Comparison of ENCODE assay signal across 8 mouse cellular contexts in the genomic region with DNA sequence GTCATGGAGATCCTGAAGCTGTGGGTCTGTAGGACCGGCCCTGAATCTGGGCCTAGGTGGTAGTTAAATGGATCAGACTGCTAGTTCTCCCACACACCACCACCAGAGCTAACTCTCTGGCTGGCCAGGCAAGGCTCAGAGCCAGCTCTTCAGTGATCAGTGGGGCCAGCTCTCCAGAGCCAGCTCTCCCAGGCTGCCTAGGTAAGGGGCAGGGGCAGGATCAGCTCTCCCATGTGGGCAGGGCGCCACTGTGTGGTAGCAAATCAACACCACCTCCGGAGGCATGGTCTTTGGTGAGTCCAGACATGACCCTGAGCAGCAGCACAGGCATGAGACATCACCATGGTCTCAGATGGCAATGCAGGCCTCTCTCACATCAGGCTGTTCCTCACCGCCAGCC. TPM values are rescaled to one million over a fixed set of nuclear protein-coding genes. Genes with fewer than 3 reads are reported as not detected.
DNase-seq lines count a peak whose midpoint lies in the region; TF ChIP-seq lines count a peak whose summit lies in the region.

No protein-coding gene starts in this region.

- H3K27me3 ChIP-seq in kidney, adult 2 months (replicated peaks; ENCODE audit: control insufficient read depth, insufficient read depth, low read length): no peaks in the 10 kb centered on the region
- no peaks in the 10 kb centered on the region for H3K27me3 ChIP-seq in splenic B cell, adult 2 months (ENCODE audit: control insufficient read depth, insufficient read depth, low read length, poor library complexity, severe bottlenecking)

- no peak for TF ChIP-seq POLR2A in kidney, adult 2 months (IDR thresholded peaks at IDR 0.05; ENCODE audit: low read depth, low read length)

- H3K4me1 ChIP-seq in kidney, adult 2 months (ENCODE audit: control insufficient read depth, insufficient read depth, low read length): no peaks in the 10 kb centered on the region

- peak; percentile 90 for TF ChIP-seq CTCF in kidney, adult 2 months (conservative IDR thresholded peaks at IDR 0.05; ENCODE audit: insufficient read depth, insufficient read length, low read depth, low read length)

- no peak overlapping the region for H3K27ac ChIP-seq in kidney, adult 2 months (ENCODE audit: insufficient read depth, low read depth, low read length)

- no peak overlapping the region for H3K4me3 ChIP-seq in kidney, adult 2 months (ENCODE audit: insufficient read depth, low read depth, low read length)

- DNase-seq in right cerebral cortex, postnatal 4 days: peak; percentile 38
- no peak for DNase-seq in right cerebral cortex, adult 2 months (ENCODE audit: low spot score in 2 of 2)
- DNase-seq in adrenal gland, adult 18-20 months (ENCODE audit: low spot score in 2 of 2): peak; percentile 71 to 76
- DNase-seq in gastrocnemius, postnatal 10 days: peak; percentile 55
- DNase-seq in kidney, adult 2 months: peak; percentile 89
- peak; percentile 72 for DNase-seq in lung, postnatal 14 days
- peak; percentile 76 for DNase-seq in splenic B cell, adult 2 months (ENCODE audit: low read depth, low spot score)
- no peak for DNase-seq in cerebellum, adult 9-10 months

- no peaks in the 10 kb centered on the region for H3K36me3 ChIP-seq in kidney, adult 2 months (ENCODE audit: control insufficient read depth, insufficient read depth, low read length)
- peaks cover 2% of the 10 kb centered on the region; the same call in 1 of the 2 replicates for H3K36me3 ChIP-seq in splenic B cell, adult 2 months (ENCODE audit: control insufficient read depth, insufficient read depth, low read length, poor library complexity, severe bottlenecking)

- WGBS in kidney, adult 2 months: 59% methylated on average over 4 of the region's 4 CpGs

RNA-seq across cellular contexts. Expression of gene Zrsr1, which starts 15.0 kb away (rescaled TPM):
- 10 to 100 TPM; 36.6 to 46.3 TPM for total RNA-seq in adrenal gland, adult 18-20 months (2021)
- 10 to 100 TPM in 1 of 2 experiments, 1 to 10 TPM in 1; 9.7 to 11.4 TPM for total RNA-seq in gastrocnemius, postnatal 10 days (2021)
- polyA plus RNA-seq in kidney, adult 2 months (2012; rRNA removed): 5.9 and 6.1 TPM in 2 replicates

RNA-seq across cellular contexts. Expression of gene Gm28048, which starts 25.1 kb away (rescaled TPM):
- 10 to 100 TPM; 23.9 to 39.5 TPM for total RNA-seq in adrenal gland, adult 18-20 months (2021)
- total RNA-seq in gastrocnemius, postnatal 10 days (2021): 1 to 10 TPM; 3.9 to 5.9 TPM
- polyA plus RNA-seq in kidney, adult 2 months (2012; rRNA removed): 1.4 and 1.7 TPM in 2 replicates

RNA-seq across cellular contexts. Expression of gene Commd1, which starts 25.4 kb away (rescaled TPM):
- 100 to 1,000 TPM in 1 of 2 experiments, 10 to 100 TPM in 1; 93.8 to 103 TPM for total RNA-seq in adrenal gland, adult 18-20 months (2021)
- total RNA-seq in gastrocnemius, postnatal 10 days (2021): 100 to 1,000 TPM; 140 to 151 TPM
- polyA plus RNA-seq in kidney, adult 2 months (2012; rRNA removed): 23.5 and 35.7 TPM in 2 replicates

RNA-seq across cellular contexts. Expression of gene Cct4, which starts 33.5 kb away (rescaled TPM):
- total RNA-seq in adrenal gland, adult 18-20 months (2021): 100 to 1,000 TPM; 218 to 285 TPM
- 100 to 1,000 TPM; 118 to 122 TPM for total RNA-seq in gastrocnemius, postnatal 10 days (2021)
- 109 and 148 TPM in 2 replicates for polyA plus RNA-seq in kidney, adult 2 months (2012; rRNA removed)

RNA-seq across cellular contexts. Expression of gene Fam161a, which starts 50.5 kb away (rescaled TPM):
- total RNA-seq in adrenal gland, adult 18-20 months (2021): 10 to 100 TPM; 30.2 to 46.8 TPM
- total RNA-seq in gastrocnemius, postnatal 10 days (2021): 1 to 10 TPM; 2.7 to 3.3 TPM
- polyA plus RNA-seq in kidney, adult 2 months (2012; rRNA removed): 2.5 and 4.0 TPM in 2 replicates

Comparison
In these comparisons a context has a peak if more than half of its experiments do, and no peak if none do; other contexts are left out.
1. DNase-seq: peak in right cerebral cortex, postnatal 4 days (single experiment), adrenal gland, adult 18-20 months (2 of 2), gastrocnemius, postnatal 10 days (single experiment), kidney, adult 2 months (single experiment), lung, postnatal 14 days (single experiment) and splenic B cell, adult 2 months (single experiment); none in right cerebral cortex, adult 2 months (0 of 2) and cerebellum, adult 9-10 months (single experiment).